In the genomic region with DNA sequence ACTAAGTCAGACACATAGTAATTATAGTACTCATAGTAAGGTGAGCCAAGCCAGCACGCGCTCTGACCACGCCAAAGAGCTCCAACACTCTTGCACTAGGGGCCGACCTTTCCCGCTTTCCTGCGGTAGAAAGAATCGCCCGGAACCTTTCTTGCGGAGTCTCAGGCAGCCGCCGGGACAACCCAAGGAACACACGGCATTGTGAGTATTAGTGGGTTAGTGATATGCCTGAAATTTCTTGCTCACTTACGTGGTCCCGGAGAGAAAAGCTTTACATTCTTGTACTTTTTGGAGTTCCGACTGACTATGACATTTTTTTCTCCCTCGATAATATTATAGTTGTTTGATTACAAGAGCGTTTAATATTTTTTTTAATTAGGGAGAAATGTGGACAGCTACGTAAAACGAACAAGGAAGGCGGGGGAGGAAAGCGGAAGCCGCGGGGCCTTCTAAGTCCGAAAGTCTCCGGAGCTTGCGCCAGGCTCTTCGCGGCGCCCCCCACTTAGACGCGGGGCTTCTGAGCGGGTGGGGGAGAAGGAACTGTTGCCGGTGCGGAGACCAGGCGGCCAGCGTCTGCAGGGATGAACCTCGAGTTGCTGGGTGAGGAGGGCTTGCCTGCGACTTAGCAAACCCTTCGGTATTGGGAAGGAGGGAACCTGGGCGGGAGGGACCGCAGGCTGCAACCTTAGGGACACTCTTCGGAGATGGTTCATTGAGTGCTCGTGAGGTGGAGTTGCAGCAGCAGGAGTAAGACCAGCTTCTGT, we compare ENCODE assay signal across 8 mouse cellular contexts. TPM values are rescaled to one million over a fixed set of nuclear protein-coding genes. Genes with fewer than 3 reads are reported as not detected.
DNase-seq lines count a peak whose midpoint lies in the region; ATAC-seq and TF ChIP-seq lines count a peak whose summit lies in the region.

TSS of gene Rbbp5 (plus strand) at position 438 of the 764 bp plus-strand sequence.

- WGBS in cerebellum, adult 2 months = under 1% methylated on average over 43 of the region's 43 CpGs
- under 1% methylated on average over 43 of the region's 43 CpGs for WGBS in lung, embryonic 16.5 days

- TF ChIP-seq CTCF in MEL (IDR thresholded peaks at IDR 0.05 in 2 of 3, conservative IDR thresholded peaks at IDR 0.05 in 1 of 3; ENCODE audit: control insufficient read depth in 1 of 3, insufficient read depth in 1 of 3, low read depth in 2 of 3, low read length in 3 of 3, poor library complexity in 1 of 3, severe bottlenecking in 1 of 3) = peak in 2 of 3 experiments; percentile 0 to 1; a peak in 1 of 6 replicates
- no peak for TF ChIP-seq CTCF in cerebellum, adult 2 months (IDR thresholded peaks at IDR 0.05; ENCODE audit: borderline replicate concordance, insufficient read depth, low read depth, low read length)

- peak; percentile 51 to 87; a peak in 3 of 4 replicates for TF ChIP-seq POLR2A in MEL (IDR thresholded peaks at IDR 0.05; ENCODE audit: control insufficient read depth in 1 of 2, insufficient read depth in 1 of 2, low read depth in 1 of 2, low read length in 2 of 2, poor library complexity in 1 of 2)
- peak; percentile 65; the same call in 1 of the 2 replicates for TF ChIP-seq POLR2A in cerebellum, adult 2 months (IDR thresholded peaks at IDR 0.05; ENCODE audit: borderline replicate concordance, insufficient read depth, low read length)

- H3K9me3 ChIP-seq in MEL (replicated peaks; ENCODE audit: insufficient read depth, low read length) = no peaks in the 10 kb centered on the region
- H3K9me3 ChIP-seq in lung, embryonic 16.5 days (ENCODE audit: control insufficient read depth, low read length) = no peaks in the 10 kb centered on the region

- peak within 1 kb of the TSS; percentile 68 for H3K4me2 ChIP-seq in lung, embryonic 16.5 days (ENCODE audit: low read depth, low read length)

- peak; percentile 94 for DNase-seq in MEL (ENCODE audit: low read depth, low spot score)
- DNase-seq in cerebellum, adult 2 months = peak; percentile 85 to 91
- peak; percentile 92 for DNase-seq in forelimb bud, embryonic 11.5 days (ENCODE audit: low read depth, low spot score)
- DNase-seq in layer of hippocampus, adult 9-10 months (ENCODE audit: low spot score) = peak; percentile 87
- peak; percentile 82 for DNase-seq in ovary, postnatal 10 days (ENCODE audit: low spot score)
- DNase-seq in thymus, postnatal 10 days (ENCODE audit: low spot score in 2 of 2) = peak; percentile 76 to 87

- peak within 1 kb of the TSS; percentile 53 to 99 for H3K4me3 ChIP-seq in MEL (ENCODE audit: control insufficient read depth in 1 of 2, insufficient read depth in 1 of 2, low read depth in 2 of 2, low read length in 2 of 2)
- H3K4me3 ChIP-seq in cerebellum, adult 2 months (replicated peaks; ENCODE audit: insufficient read depth, low read depth, low read length) = peak within 1 kb of the TSS; percentile 98
- peak within 1 kb of the TSS; percentile 61 for H3K4me3 ChIP-seq in lung, embryonic 16.5 days (ENCODE audit: low read length)

- peaks cover 0 to 42% of the 10 kb centered on the region in 2 experiments; a peak in 2 of 4 replicates for H3K36me3 ChIP-seq in MEL (ENCODE audit: control insufficient read depth in 1 of 2, insufficient read depth in 2 of 2, low read length in 2 of 2)
- H3K36me3 ChIP-seq in lung, embryonic 16.5 days (ENCODE audit: control insufficient read depth, insufficient read depth, low read length) = no peaks in the 10 kb centered on the region

- H3K27ac ChIP-seq in MEL (ENCODE audit: control insufficient read depth, low read depth, low read length) = peak within 1 kb of the TSS; percentile 65
- H3K27ac ChIP-seq in cerebellum, adult 2 months (ENCODE audit: insufficient read depth, low read length) = peak within 1 kb of the TSS; percentile 65; the same call in 1 of the 2 replicates
- peak within 1 kb of the TSS; percentile 38 for H3K27ac ChIP-seq in lung, embryonic 16.5 days (ENCODE audit: low read length)

- H3K9ac ChIP-seq in MEL (ENCODE audit: control insufficient read depth, low read depth, low read length, poor library complexity, severe bottlenecking) = peak within 1 kb of the TSS; percentile 95
- H3K9ac ChIP-seq in lung, embryonic 16.5 days (ENCODE audit: low read length) = peak within 1 kb of the TSS; percentile 82

- no peak; a peak in 1 of 4 replicates for TF ChIP-seq EP300 in MEL (IDR thresholded peaks at IDR 0.05; ENCODE audit: low read depth in 1 of 2, low read length in 2 of 2)

- no peaks in the 10 kb centered on the region for H3K27me3 ChIP-seq in MEL (ENCODE audit: control insufficient read depth in 1 of 2, insufficient read depth in 2 of 2, low read length in 2 of 2)
- H3K27me3 ChIP-seq in cerebellum, adult 2 months (ENCODE audit: control insufficient read depth, insufficient read depth, low read length) = no peaks in the 10 kb centered on the region
- H3K27me3 ChIP-seq in lung, embryonic 16.5 days (ENCODE audit: control insufficient read depth, insufficient read depth, low read depth, low read length) = no peaks in the 10 kb centered on the region

- TF ChIP-seq RAD21 in MEL (IDR thresholded peaks at IDR 0.05; ENCODE audit: low read depth, low read length) = no peak

- peak; percentile 87 to 96 for ATAC-seq in hematopoietic stem cell, adult 5-6 weeks (replicated peaks in 1 of 2; ENCODE audit: insufficient read depth in 1 of 2, low FRiP score in 2 of 2, low TSS enrichment in 1 of 2, low read depth in 1 of 2, poor library complexity in 2 of 2, severe bottlenecking in 2 of 2)
- ATAC-seq in lung, embryonic 16.5 days (ENCODE audit: low read depth) = peak; percentile 93

- H3K79me2 ChIP-seq in MEL (ENCODE audit: control insufficient read depth, insufficient read depth, low read length, poor library complexity) = peaks cover 41% of the 10 kb centered on the region

- H3K4me1 ChIP-seq in MEL (ENCODE audit: control insufficient read depth in 1 of 2, insufficient read depth in 2 of 2, low read length in 2 of 2) = peaks cover 13 to 18% of the 10 kb centered on the region in 2 experiments
- no peaks in the 10 kb centered on the region; the same call in 1 of the 2 replicates for H3K4me1 ChIP-seq in cerebellum, adult 2 months (ENCODE audit: control insufficient read depth, insufficient read depth, low read length)
- peaks cover 7% of the 10 kb centered on the region for H3K4me1 ChIP-seq in lung, embryonic 16.5 days (replicated peaks; ENCODE audit: control insufficient read depth, insufficient read depth, low read length)

TF ChIP-seq in MEL, 35 proteins besides CTCF, POLR2A, EP300 and RAD21:
- TF ChIP-seq TCF12 (IDR thresholded peaks at IDR 0.05; ENCODE audit: low read depth, low read length) = peak; percentile 86
- no peak for TF ChIP-seq USF1 (IDR thresholded peaks at IDR 0.05; ENCODE audit: low read depth, low read length)
- TF ChIP-seq ZMIZ1 (IDR thresholded peaks at IDR 0.05; ENCODE audit: low read depth, low read length) = peak; percentile 55; the same call in 1 of the 2 replicates
- TF ChIP-seq UBTF (IDR thresholded peaks at IDR 0.05; ENCODE audit: borderline replicate concordance, insufficient read depth, low read depth, low read length) = 0 out of 2 replicates have a peak, but pooled peaks have one; percentile 39
- peak; percentile 66 for TF ChIP-seq NRF1 (IDR thresholded peaks at IDR 0.05; ENCODE audit: insufficient read depth, low read depth, low read length, poor library complexity, severe bottlenecking)
- no peak for TF ChIP-seq USF2 (IDR thresholded peaks at IDR 0.05; ENCODE audit: borderline replicate concordance in 1 of 2, insufficient read depth in 1 of 2, low read depth in 1 of 2, low read length in 2 of 2)
- no peak for TF ChIP-seq BHLHE40 (IDR thresholded peaks at IDR 0.05; ENCODE audit: borderline replicate concordance, low read depth, low read length)
- TF ChIP-seq RCOR1 (IDR thresholded peaks at IDR 0.05; ENCODE audit: low read depth, low read length) = no peak
- no peak for TF ChIP-seq GABPA (IDR thresholded peaks at IDR 0.05; ENCODE audit: low read depth, low read length)
- peak; percentile 93 for TF ChIP-seq HCFC1 (IDR thresholded peaks at IDR 0.05; ENCODE audit: low read depth, low read length)
- TF ChIP-seq MYB (IDR thresholded peaks at IDR 0.05; ENCODE audit: low read depth, low read length) = peak; percentile 33
- TF ChIP-seq POLR2AphosphoS2 (IDR thresholded peaks at IDR 0.05; ENCODE audit: low read length) = peak; percentile 57; the same call in 1 of the 2 replicates
- TF ChIP-seq SIN3A (IDR thresholded peaks at IDR 0.05; ENCODE audit: low read length) = peak; percentile 95
- TF ChIP-seq ELF1 (IDR thresholded peaks at IDR 0.05; ENCODE audit: low read depth, low read length) = peak; percentile 80
- peak; percentile 83 for TF ChIP-seq NELFE (IDR thresholded peaks at IDR 0.05; ENCODE audit: low read depth, low read length)
- TF ChIP-seq MAZ (IDR thresholded peaks at IDR 0.05; ENCODE audit: low read depth, low read length) = 0 out of 2 replicates have a peak, but pooled peaks have one; percentile 67
- TF ChIP-seq KAT2A (conservative IDR thresholded peaks at IDR 0.05; ENCODE audit: low read depth, low read length) = no peak; the same call in 1 of the 2 replicates
- no peak for TF ChIP-seq GATA1 (IDR thresholded peaks at IDR 0.05; ENCODE audit: low read depth, low read length)
- TF ChIP-seq MAX (IDR thresholded peaks at IDR 0.05; ENCODE audit: low read length) = peak; percentile 100
- TF ChIP-seq MXI1 (IDR thresholded peaks at IDR 0.05; ENCODE audit: low read depth, low read length) = peak; percentile 74; the same call in 1 of the 2 replicates
- no peak for TF ChIP-seq MAFK (IDR thresholded peaks at IDR 0.05; ENCODE audit: borderline replicate concordance, low read depth, low read length)
- TF ChIP-seq TBP (IDR thresholded peaks at IDR 0.05; ENCODE audit: low read depth, low read length) = peak; percentile 94

RNA-seq across cellular contexts. Expression of gene Rbbp5, which starts in this region (rescaled TPM):
- total RNA-seq in MEL (2012; rRNA removed) = 33.2 and 33.3 TPM in 2 replicates
- polyA plus RNA-seq in MEL (2012; ENCODE audit: insufficient read depth in 1 of 2, insufficient read length in 2 of 2, low read depth in 1 of 2, low replicate concordance in 2 of 2, missing spikeins in 1 of 2) = 10 to 100 TPM in 1 of 2 experiments, not detected in 1; 43.5 TPM
- polyA plus RNA-seq in cerebellum, adult 2 months (2012; rRNA removed) = 68.1 and 72.4 TPM in 2 replicates
- total RNA-seq in hematopoietic stem cell, adult 5-6 weeks (2017) = 62.4 and 63.9 TPM in 2 replicates
- polyA plus RNA-seq in lung, embryonic 16.5 days (2015; fragmentation: Nextera tagmentation; extraction: Ambion mirVana) = 45.6 and 46.8 TPM in 2 replicates

Comparison
In these comparisons a context has a peak if more than half of its experiments do, and no peak if none do; other contexts are left out.
1. Peak in every context shown above with its lines: DNase-seq, ATAC-seq, H3K4me3 ChIP-seq and H3K27ac ChIP-seq.